Mouse (Mus musculus): ENCODE measurements at regions not wholly inside any gene's neighbourhood (a gene's known extent, or its start where the extent isn't known, plus 50 kb on each side); places are given as distances from the start of the nearest gene placed in this dataset.

- H3K27me3 ChIP-seq (ENCODE audit: control insufficient read depth, insufficient read depth, low read length, poor library complexity, severe bottlenecking): no peaks in the 10 kb centered on the region
- no peaks in the 10 kb centered on the region for H3K36me3 ChIP-seq (ENCODE audit: control insufficient read depth, insufficient read depth, low read length, poor library complexity, severe bottlenecking)
- DNase-seq (ENCODE audit: low read depth, low spot score): no peak
Observed at GRCm38 (mm10) chr2:146565693-146566092, 53.5 kb upstream of the Ralgapa2 start.

- Histone ChIP-seq H3K27me3 (ENCODE audit: control insufficient read depth, insufficient read depth, low read length, poor library complexity, severe bottlenecking) (no peaks in the 10 kb centered on the region), H3K36me3 (ENCODE audit: control insufficient read depth, insufficient read depth, low read length, poor library complexity, severe bottlenecking) (no peaks in the 10 kb centered on the region)
- no peak for DNase-seq (ENCODE audit: low read depth, low spot score)
Observed at GRCm38 (mm10) chr2:146568171-146568842, 56.2 kb upstream of the Ralgapa2 start.

GRCm38 (mm10) chr2:146571036-146571435, 58.9 kb upstream of the Ralgapa2 start:
- Histone ChIP-seq H3K27me3 (ENCODE audit: control insufficient read depth, insufficient read depth, low read length, poor library complexity, severe bottlenecking) (no peaks in the 10 kb centered on the region), H3K36me3 (ENCODE audit: control insufficient read depth, insufficient read depth, low read length, poor library complexity, severe bottlenecking) (no peaks in the 10 kb centered on the region)
- DNase-seq (ENCODE audit: low read depth, low spot score): no peak

GRCm38 (mm10) chr2:146571857-146572256, 59.7 kb upstream of the Ralgapa2 start:
- Histone ChIP-seq H3K36me3 (ENCODE audit: control insufficient read depth, insufficient read depth, low read length, poor library complexity, severe bottlenecking) (no peaks in the 10 kb centered on the region), H3K27me3 (ENCODE audit: control insufficient read depth, insufficient read depth, low read length, poor library complexity, severe bottlenecking) (no peaks in the 10 kb centered on the region)
- DNase-seq (ENCODE audit: low read depth, low spot score): no peak

- H3K27me3 ChIP-seq (ENCODE audit: control insufficient read depth, insufficient read depth, low read length, poor library complexity, severe bottlenecking): no peaks in the 10 kb centered on the region
- no peaks in the 10 kb centered on the region for H3K36me3 ChIP-seq (ENCODE audit: control insufficient read depth, insufficient read depth, low read length, poor library complexity, severe bottlenecking)
- no peak for DNase-seq (ENCODE audit: low read depth, low spot score)
Observed at GRCm38 (mm10) chr2:146575610-146576297, 63.6 kb upstream of the Ralgapa2 start.

- no peak for DNase-seq (ENCODE audit: low read depth, low spot score)
- H3K27me3 ChIP-seq (ENCODE audit: control insufficient read depth, insufficient read depth, low read length, poor library complexity, severe bottlenecking): no peaks in the 10 kb centered on the region
- H3K36me3 ChIP-seq (ENCODE audit: control insufficient read depth, insufficient read depth, low read length, poor library complexity, severe bottlenecking): no peaks in the 10 kb centered on the region
Observed at GRCm38 (mm10) chr2:146576298-146576905, 64.3 kb upstream of the Ralgapa2 start.

GRCm38 (mm10) chr2:146577096-146577495, 65.0 kb upstream of the Ralgapa2 start:
- no peaks in the 10 kb centered on the region for H3K36me3 ChIP-seq (ENCODE audit: control insufficient read depth, insufficient read depth, low read length, poor library complexity, severe bottlenecking)
- H3K27me3 ChIP-seq (ENCODE audit: control insufficient read depth, insufficient read depth, low read length, poor library complexity, severe bottlenecking): no peaks in the 10 kb centered on the region
- DNase-seq (ENCODE audit: low read depth, low spot score): no peak

- DNase-seq (ENCODE audit: low read depth, low spot score): no peak
- Histone ChIP-seq H3K36me3 (ENCODE audit: control insufficient read depth, insufficient read depth, low read length, poor library complexity, severe bottlenecking) (no peaks in the 10 kb centered on the region), H3K27me3 (ENCODE audit: control insufficient read depth, insufficient read depth, low read length, poor library complexity, severe bottlenecking) (no peaks in the 10 kb centered on the region)
Observed at GRCm38 (mm10) chr2:146581220-146581619, 69.1 kb upstream of the Ralgapa2 start.

- Histone ChIP-seq H3K36me3 (ENCODE audit: control insufficient read depth, insufficient read depth, low read length, poor library complexity, severe bottlenecking) (no peaks in the 10 kb centered on the region), H3K27me3 (ENCODE audit: control insufficient read depth, insufficient read depth, low read length, poor library complexity, severe bottlenecking) (no peaks in the 10 kb centered on the region)
- DNase-seq (ENCODE audit: low read depth, low spot score): no peak
Observed at GRCm38 (mm10) chr2:146583807-146584388, 71.8 kb upstream of the Ralgapa2 start.

GRCm38 (mm10) chr2:146586381-146586780, 74.2 kb upstream of the Ralgapa2 start:
- Histone ChIP-seq H3K36me3 (ENCODE audit: control insufficient read depth, insufficient read depth, low read length, poor library complexity, severe bottlenecking) (no peaks in the 10 kb centered on the region), H3K27me3 (ENCODE audit: control insufficient read depth, insufficient read depth, low read length, poor library complexity, severe bottlenecking) (no peaks in the 10 kb centered on the region)

GRCm38 (mm10) chr2:146586981-146587380, 74.8 kb upstream of the Ralgapa2 start:
- no peaks in the 10 kb centered on the region for H3K36me3 ChIP-seq (ENCODE audit: control insufficient read depth, insufficient read depth, low read length, poor library complexity, severe bottlenecking)
- no peak for DNase-seq (ENCODE audit: low read depth, low spot score)
- no peaks in the 10 kb centered on the region for H3K27me3 ChIP-seq (ENCODE audit: control insufficient read depth, insufficient read depth, low read length, poor library complexity, severe bottlenecking)

More at GRCm38 (mm10) chr2:146586381-146586780, 74.2 kb upstream of the Ralgapa2 start:
- DNase-seq (ENCODE audit: low read depth, low spot score): no peak

- no peaks in the 10 kb centered on the region for H3K36me3 ChIP-seq (ENCODE audit: control insufficient read depth, insufficient read depth, low read length, poor library complexity, severe bottlenecking)
- no peak for DNase-seq (ENCODE audit: low read depth, low spot score)
- no peaks in the 10 kb centered on the region for H3K27me3 ChIP-seq (ENCODE audit: control insufficient read depth, insufficient read depth, low read length, poor library complexity, severe bottlenecking)
Observed at GRCm38 (mm10) chr2:146589860-146590259, 77.7 kb upstream of the Ralgapa2 start.

- H3K36me3 ChIP-seq (ENCODE audit: control insufficient read depth, insufficient read depth, low read length, poor library complexity, severe bottlenecking): no peaks in the 10 kb centered on the region
- DNase-seq (ENCODE audit: low read depth, low spot score): no peak
- H3K27me3 ChIP-seq (ENCODE audit: control insufficient read depth, insufficient read depth, low read length, poor library complexity, severe bottlenecking): no peaks in the 10 kb centered on the region
Observed at GRCm38 (mm10) chr2:146593291-146593690, 81.1 kb upstream of the Ralgapa2 start.

GRCm38 (mm10) chr2:146594212-146594611, 82.1 kb upstream of the Ralgapa2 start:
- Histone ChIP-seq H3K27me3 (ENCODE audit: control insufficient read depth, insufficient read depth, low read length, poor library complexity, severe bottlenecking) (no peaks in the 10 kb centered on the region), H3K36me3 (ENCODE audit: control insufficient read depth, insufficient read depth, low read length, poor library complexity, severe bottlenecking) (no peaks in the 10 kb centered on the region)
- no peak for DNase-seq (ENCODE audit: low read depth, low spot score)

- no peaks in the 10 kb centered on the region for H3K27me3 ChIP-seq (ENCODE audit: control insufficient read depth, insufficient read depth, low read length, poor library complexity, severe bottlenecking)
- DNase-seq (ENCODE audit: low read depth, low spot score): no peak
- no peaks in the 10 kb centered on the region for H3K36me3 ChIP-seq (ENCODE audit: control insufficient read depth, insufficient read depth, low read length, poor library complexity, severe bottlenecking)
Observed at GRCm38 (mm10) chr2:146595673-146596072, 83.5 kb upstream of the Ralgapa2 start.
